Mouse (Mus musculus): ENCODE measurements around the gene Dap3. TPM values are rescaled to one million over a fixed set of nuclear protein-coding genes. Genes with fewer than 3 reads are reported as not detected.
"Not testable (repeated sequence)": the region's sequence is repeated elsewhere in the genome, so short reads cannot be mapped to it uniquely, and the experiment has no call there.

Dap3 gene
- polyA plus RNA-seq, 1 experiment from 2014 or later = 139 TPM

GRCm38 (mm10) chr3:88906393-88907159, 44.4 kb downstream of the Dap3 start:
- Histone ChIP-seq H3K27me3 (no peaks in the 10 kb centered on the region), H3K4me1 (no peaks in the 10 kb centered on the region), H3K4me2 (no peak overlapping the region), H3K36me3 (peaks cover 88% of the 10 kb centered on the region), H3K9me3 (no peaks in the 10 kb centered on the region), H3K4me3 (no peak overlapping the region), H3K9ac (no peak overlapping the region), H3K27ac (no peak overlapping the region)
- ATAC-seq (ENCODE audit: borderline replicate concordance, extremely low read depth, low FRiP score, low TSS enrichment) = no peak
- WGBS = 80% methylated on average over 6 of the region's 6 CpGs

GRCm38 (mm10) chr3:88905741-88906140, 45.2 kb downstream of the Dap3 start:
- H3K27ac ChIP-seq = no peak overlapping the region
- H3K4me3 ChIP-seq = no peak overlapping the region
- H3K4me1 ChIP-seq = no peaks in the 10 kb centered on the region
- H3K9me3 ChIP-seq = no peaks in the 10 kb centered on the region
- no peak overlapping the region for H3K4me2 ChIP-seq
- peaks cover 86% of the 10 kb centered on the region for H3K36me3 ChIP-seq
- no peaks in the 10 kb centered on the region for H3K27me3 ChIP-seq
- no peak overlapping the region for H3K9ac ChIP-seq
- WGBS = 79% methylated on average over 2 of the region's 2 CpGs
- no peak for ATAC-seq (ENCODE audit: borderline replicate concordance, extremely low read depth, low FRiP score, low TSS enrichment)

GRCm38 (mm10) chr3:88905209-88905608, 45.8 kb downstream of the Dap3 start:
- H3K27ac ChIP-seq = no peak overlapping the region
- H3K9me3 ChIP-seq = no peaks in the 10 kb centered on the region
- no peak overlapping the region for H3K4me2 ChIP-seq
- 82% methylated on average over 6 of the region's 6 CpGs for WGBS
- H3K4me1 ChIP-seq = no peaks in the 10 kb centered on the region
- H3K27me3 ChIP-seq = no peaks in the 10 kb centered on the region
- ATAC-seq (ENCODE audit: borderline replicate concordance, extremely low read depth, low FRiP score, low TSS enrichment) = no peak
- H3K4me3 ChIP-seq = no peak overlapping the region
- no peak overlapping the region for H3K9ac ChIP-seq
- H3K36me3 ChIP-seq = peaks cover 83% of the 10 kb centered on the region

GRCm38 (mm10) chr3:88904803-88905202, 46.2 kb downstream of the Dap3 start:
- ATAC-seq (ENCODE audit: borderline replicate concordance, extremely low read depth, low FRiP score, low TSS enrichment) = no peak
- H3K36me3 ChIP-seq = peaks cover 79% of the 10 kb centered on the region
- no peaks in the 10 kb centered on the region for H3K9me3 ChIP-seq
- no peak overlapping the region for H3K4me3 ChIP-seq
- WGBS = 83% methylated on average over 3 of the region's 3 CpGs
- no peaks in the 10 kb centered on the region for H3K27me3 ChIP-seq
- H3K27ac ChIP-seq = no peak overlapping the region
- no peak overlapping the region for H3K4me2 ChIP-seq
- H3K9ac ChIP-seq = no peak overlapping the region
- no peaks in the 10 kb centered on the region for H3K4me1 ChIP-seq

- not testable (repeated sequence) for H3K9me3 ChIP-seq; ATAC-seq (ENCODE audit: borderline replicate concordance, extremely low read depth, low FRiP score, low TSS enrichment); H3K27me3 ChIP-seq; H3K27ac ChIP-seq; H3K4me1 ChIP-seq; H3K9ac ChIP-seq; H3K4me3 ChIP-seq; H3K4me2 ChIP-seq
- 90% methylated on average over 7 of the region's 7 CpGs for WGBS
- peaks cover 18% of the 10 kb centered on the region for H3K36me3 ChIP-seq
These were observed 58.0 kb downstream of the Dap3 start for GRCm38 (mm10) chr3:88893011-88893410.

- not testable (repeated sequence) for H3K9me3 ChIP-seq
- WGBS = 92% methylated on average over 4 of the region's 4 CpGs
These were observed 68.4 kb downstream of the Dap3 start for GRCm38 (mm10) chr3:88882536-88882935.

More at GRCm38 (mm10) chr3:88882536-88882935, 68.4 kb downstream of the Dap3 start:
- H3K9ac ChIP-seq; H3K4me3 ChIP-seq; H3K36me3 ChIP-seq; H3K27ac ChIP-seq; H3K4me1 ChIP-seq; H3K4me2 ChIP-seq; ATAC-seq (ENCODE audit: borderline replicate concordance, extremely low read depth, low FRiP score, low TSS enrichment); H3K27me3 ChIP-seq: not testable (repeated sequence)

Other genes starting within 250 kb of the Dap3 start
- 58.3 and 62.8 TPM in 2 replicates for gene Rit1, start 234.3 kb downstream of the Dap3 start, polyA plus RNA-seq (2015; fragmentation: Nextera tagmentation; extraction: Ambion mirVana)
- 7.5 and 7.7 TPM in 2 replicates for gene Syt11, start 176.0 kb downstream of the Dap3 start, polyA plus RNA-seq (2015; fragmentation: Nextera tagmentation; extraction: Ambion mirVana)
- gene Gon4l, start 116.0 kb downstream of the Dap3 start, polyA plus RNA-seq (2015; fragmentation: Nextera tagmentation; extraction: Ambion mirVana) = 9.2 and 9.4 TPM in 2 replicates
- gene Msto1, start 37.2 kb downstream of the Dap3 start, polyA plus RNA-seq (2015; fragmentation: Nextera tagmentation; extraction: Ambion mirVana) = 45.1 and 46.1 TPM in 2 replicates
- 16.9 and 20.1 TPM in 2 replicates for gene Ash1l, start 559 bp downstream of the Dap3 start, polyA plus RNA-seq (2015; fragmentation: Nextera tagmentation; extraction: Ambion mirVana)
- 16.0 and 16.6 TPM in 2 replicates for gene Rusc1, start 142.1 kb upstream of the Dap3 start, polyA plus RNA-seq (2015; fragmentation: Nextera tagmentation; extraction: Ambion mirVana)
- gene Gm43738, start 149.9 kb upstream of the Dap3 start, polyA plus RNA-seq (2015; fragmentation: Nextera tagmentation; extraction: Ambion mirVana) = 0.17 TPM in 1 of 2 replicates, not detected in the other
- gene Fdps, start 150.8 kb upstream of the Dap3 start, polyA plus RNA-seq (2015; fragmentation: Nextera tagmentation; extraction: Ambion mirVana) = 166 TPM in 2 replicates
- gene Pklr, start 185.0 kb upstream of the Dap3 start, polyA plus RNA-seq (2015; fragmentation: Nextera tagmentation; extraction: Ambion mirVana) = 0.17 and 0.92 TPM in 2 replicates
- gene Hcn3, start 209.0 kb upstream of the Dap3 start, polyA plus RNA-seq (2015; fragmentation: Nextera tagmentation; extraction: Ambion mirVana) = 1.2 and 1.9 TPM in 2 replicates
- 27.8 and 28.9 TPM in 2 replicates for gene Clk2, start 213.6 kb upstream of the Dap3 start, polyA plus RNA-seq (2015; fragmentation: Nextera tagmentation; extraction: Ambion mirVana)
- 106 and 110 TPM in 2 replicates for gene Scamp3, start 226.3 kb upstream of the Dap3 start, polyA plus RNA-seq (2015; fragmentation: Nextera tagmentation; extraction: Ambion mirVana)
- gene Fam189b, start 232.0 kb upstream of the Dap3 start, polyA plus RNA-seq (2015; fragmentation: Nextera tagmentation; extraction: Ambion mirVana) = 12.9 and 18.4 TPM in 2 replicates